12 mouse cellular contexts compared by ENCODE assay signal in the genomic region with DNA sequence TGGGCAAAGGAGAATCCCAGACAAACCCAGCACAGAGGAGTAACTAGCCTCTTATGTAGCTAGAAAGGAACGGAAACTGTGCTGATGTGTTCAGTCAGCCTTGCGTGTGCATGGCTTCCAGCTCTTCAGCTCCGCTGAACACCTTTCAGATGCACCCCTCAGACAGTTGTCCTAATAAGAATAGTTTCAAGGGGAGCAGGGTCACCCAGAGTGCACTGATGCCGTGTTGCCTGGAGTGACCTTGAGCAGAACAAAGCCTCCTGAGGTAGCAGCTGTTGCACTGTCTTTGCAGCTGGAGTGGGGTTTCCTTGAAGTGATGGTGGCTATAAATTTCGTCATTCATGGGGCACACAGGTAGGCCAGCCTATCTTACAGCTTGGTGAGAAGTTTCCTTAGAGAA. TPM values are rescaled to one million over a fixed set of nuclear protein-coding genes. Genes with fewer than 3 reads are reported as not detected.
DNase-seq lines count a peak whose midpoint lies in the region; ATAC-seq and TF ChIP-seq lines count a peak whose summit lies in the region.
"Had no signal": no experiment of that assay in that cellular context is flagged by ENCODE, and none has a peak within 500 bp of the region (broad histone marks: within the 10 kb centered on the region; RNA-seq: fewer than 3 reads in every experiment).

No protein-coding gene starts in this region.

- H3K4me2 ChIP-seq in forebrain, embryonic 12.5 days = no peak overlapping the region
- H3K4me2 ChIP-seq in forebrain, embryonic 16.5 days (ENCODE audit: low read length) = no peak overlapping the region
- no peak overlapping the region for H3K4me2 ChIP-seq in limb, embryonic 12.5 days
- H3K4me2 ChIP-seq: midbrain, embryonic 15.5 days had no signal

- no peak overlapping the region for H3K27ac ChIP-seq in forebrain, embryonic 12.5 days
- no peak overlapping the region for H3K27ac ChIP-seq in forebrain, embryonic 16.5 days (ENCODE audit: low read length)
- H3K27ac ChIP-seq in limb, embryonic 12.5 days = 0 out of 2 replicates have a peak overlapping the region, but pooled peaks have one; percentile 29
- no peak overlapping the region for H3K27ac ChIP-seq in limb, embryonic 10.5 days
- H3K27ac ChIP-seq: kidney, postnatal 0 days; midbrain, embryonic 15.5 days had no signal

- H3K36me3 ChIP-seq in forebrain, embryonic 12.5 days (replicated peaks) = no peaks in the 10 kb centered on the region; the same call in 1 of the 2 replicates
- no peaks in the 10 kb centered on the region for H3K36me3 ChIP-seq in forebrain, embryonic 16.5 days (ENCODE audit: control insufficient read depth, insufficient read depth)
- peaks cover 6% of the 10 kb centered on the region; the same call in 1 of the 2 replicates for H3K36me3 ChIP-seq in limb, embryonic 12.5 days
- H3K36me3 ChIP-seq in limb, embryonic 10.5 days = peaks cover 21% of the 10 kb centered on the region
- H3K36me3 ChIP-seq: midbrain, embryonic 15.5 days had no signal

- no peaks in the 10 kb centered on the region for H3K27me3 ChIP-seq in forebrain, embryonic 12.5 days
- H3K27me3 ChIP-seq in forebrain, embryonic 16.5 days (replicated peaks; ENCODE audit: control insufficient read depth, insufficient read depth, low read length) = no peaks in the 10 kb centered on the region
- H3K27me3 ChIP-seq in limb, embryonic 12.5 days = no peaks in the 10 kb centered on the region
- no peaks in the 10 kb centered on the region for H3K27me3 ChIP-seq in limb, embryonic 10.5 days (ENCODE audit: low read depth, poor library complexity, severe bottlenecking)
- H3K27me3 ChIP-seq: midbrain, embryonic 15.5 days had no signal

- no peak for TF ChIP-seq CTCF in brain, embryonic 14.5 days (IDR thresholded peaks at IDR 0.05; ENCODE audit: borderline replicate concordance, extremely low read depth, insufficient read depth, insufficient read length)

- peaks cover 18% of the 10 kb centered on the region for H3K4me1 ChIP-seq in forebrain, embryonic 12.5 days
- peaks cover 8% of the 10 kb centered on the region; the same call in 1 of the 2 replicates for H3K4me1 ChIP-seq in forebrain, embryonic 16.5 days (replicated peaks; ENCODE audit: control insufficient read depth, insufficient read depth, low read length)
- 0 out of 2 replicates have a peak, but pooled peaks cover 6% of the 10 kb centered on the region for H3K4me1 ChIP-seq in limb, embryonic 12.5 days (replicated peaks)
- no peaks in the 10 kb centered on the region; the same call in 1 of the 2 replicates for H3K4me1 ChIP-seq in limb, embryonic 10.5 days

- H3K9ac ChIP-seq in forebrain, embryonic 12.5 days = no peak overlapping the region
- H3K9ac ChIP-seq in forebrain, embryonic 16.5 days (replicated peaks; ENCODE audit: low read depth, low read length) = no peak overlapping the region
- no peak overlapping the region for H3K9ac ChIP-seq in limb, embryonic 12.5 days (replicated peaks)
- H3K9ac ChIP-seq: midbrain, embryonic 15.5 days had no signal

- no peak overlapping the region for H3K4me3 ChIP-seq in forebrain, embryonic 12.5 days (replicated peaks)
- no peak overlapping the region for H3K4me3 ChIP-seq in forebrain, embryonic 16.5 days (replicated peaks; ENCODE audit: low read length)
- no peak overlapping the region for H3K4me3 ChIP-seq in limb, embryonic 12.5 days (replicated peaks)
- H3K4me3 ChIP-seq in limb, embryonic 10.5 days = no peak overlapping the region
- H3K4me3 ChIP-seq: midbrain, embryonic 15.5 days had no signal

- 66% methylated on average over 5 of the region's 5 CpGs for WGBS in forebrain, embryonic 12.5 days
- 61% methylated on average over 5 of the region's 5 CpGs for WGBS in forebrain, embryonic 16.5 days
- WGBS in limb, embryonic 12.5 days = 78% methylated on average over 5 of the region's 5 CpGs
- 83% methylated on average over 5 of the region's 5 CpGs for WGBS in limb, embryonic 10.5 days

- no peak for DNase-seq in limb, embryonic 10.5 days (ENCODE audit: low spot score)
- DNase-seq in brain, embryonic 14.5 days (ENCODE audit: low read depth) = peak; percentile 10
- peak; percentile 48 for DNase-seq in retina, embryonic 14.5 days (ENCODE audit: low spot score)
- no peak for DNase-seq in right cerebral cortex, postnatal 14 days
- DNase-seq in layer of hippocampus, adult 9-11 months = no peak
- DNase-seq: heart, postnatal 36 days; lung, postnatal 4 days had no signal

- no peaks in the 10 kb centered on the region for H3K9me3 ChIP-seq in forebrain, embryonic 12.5 days
- no peaks in the 10 kb centered on the region for H3K9me3 ChIP-seq in forebrain, embryonic 16.5 days (ENCODE audit: control insufficient read depth, low read length)
- H3K9me3 ChIP-seq in limb, embryonic 12.5 days = no peaks in the 10 kb centered on the region
- no peaks in the 10 kb centered on the region for H3K9me3 ChIP-seq in limb, embryonic 10.5 days (replicated peaks)
- H3K9me3 ChIP-seq: midbrain, embryonic 15.5 days had no signal

- TF ChIP-seq POLR2A in brain, embryonic 14.5 days (IDR thresholded peaks at IDR 0.05; ENCODE audit: borderline replicate concordance, extremely low read depth, insufficient read depth, insufficient read length, poor library complexity, severe bottlenecking) = no peak

- 0 out of 2 replicates have a peak, but pooled peaks have one; percentile 17 for ATAC-seq in forebrain, embryonic 12.5 days (ENCODE audit: low FRiP score)
- no peak for ATAC-seq in forebrain, embryonic 16.5 days
- ATAC-seq in limb, embryonic 12.5 days (ENCODE audit: insufficient number of reproducible peaks, insufficient read depth, low FRiP score, low TSS enrichment, low read depth) = no peak
- ATAC-seq: midbrain, embryonic 15.5 days had no signal

RNA-seq across cellular contexts. Expression of gene Arid2, which starts 46.0 kb away (rescaled TPM):
- polyA plus RNA-seq in forebrain, embryonic 12.5 days (2016; fragmentation: Nextera tagmentation; extraction: Ambion mirVana) = 38.7 and 41.7 TPM in 2 replicates
- 28.7 and 29.8 TPM in 2 replicates for polyA plus RNA-seq in forebrain, embryonic 16.5 days (2015; fragmentation: Nextera tagmentation; extraction: Ambion mirVana)
- 35.6 and 36.5 TPM in 2 replicates for polyA plus RNA-seq in limb, embryonic 12.5 days (2016; fragmentation: Nextera tagmentation; extraction: Ambion mirVana)
- 29.5 and 34.9 TPM in 2 replicates for polyA plus RNA-seq in limb, embryonic 10.5 days (2016; fragmentation: Nextera tagmentation; extraction: Ambion mirVana)
- 34.8 and 44.2 TPM in 2 replicates for polyA plus RNA-seq in brain, embryonic 14.5 days (2012; rRNA removed)

Comparison
In these comparisons a context has a peak if more than half of its experiments do, and no peak if none do; other contexts are left out.
1. DNase-seq: peak in brain, embryonic 14.5 days (single experiment) and retina, embryonic 14.5 days (single experiment); none in limb, embryonic 10.5 days (single experiment), right cerebral cortex, postnatal 14 days (single experiment) and layer of hippocampus, adult 9-11 months (single experiment).